Mouse (Mus musculus) embryonic facial prominence, embryonic 12.5 days (tissue): ENCODE measurements at regions not wholly inside any gene's neighbourhood (a gene's known extent, or its start where the extent isn't known, plus 50 kb on each side); places are given as distances from the start of the nearest gene placed in this dataset.
"Not testable (repeated sequence)": the region's sequence is repeated elsewhere in the genome, so short reads cannot be mapped to it uniquely, and the experiment has no call there.

Experiments used
- ATAC-seq: fragments of 200-750 bp; cut with Nextera tagmentation; 2 replicates; pipeline ENCODE4 v1.8.0; 2017; ENCODE audit not compliant: insufficient number of reproducible peaks, insufficient read depth, low FRiP score, low TSS enrichment
- H3K27ac ChIP-seq: fragments of 300-500 bp; sonication (generic); 2 replicates; pipeline ENCODE4 v1.5.1; 2016; ENCODE audit warnings: mild to moderate bottlenecking
- H3K27me3 ChIP-seq: fragments of 300-500 bp; sonication (generic); 2 replicates; pipeline ENCODE4 v1.6.1; 2016; ENCODE audit warnings: mild to moderate bottlenecking, moderate library complexity
- H3K36me3 ChIP-seq: fragments of 300-500 bp; sonication (generic); 2 replicates; pipeline ENCODE4 v1.6.1; 2016; ENCODE audit warnings: mild to moderate bottlenecking
- H3K4me1 ChIP-seq: fragments of 300-500 bp; sonication (generic); 2 replicates; pipeline ENCODE4 v1.6.1; 2016
- H3K4me2 ChIP-seq: fragments of 300-500 bp; sonication (generic); replicated peaks from 2 replicates; pipeline ENCODE4 v1.6.1; 2016; ENCODE audit warnings: mild to moderate bottlenecking, moderate library complexity
- H3K4me3 ChIP-seq: fragments of 300-500 bp; sonication (generic); 2 replicates; pipeline ENCODE4 v1.5.1; 2016; ENCODE audit warnings: mild to moderate bottlenecking
- H3K9ac ChIP-seq: fragments of 300-500 bp; sonication (generic); 2 replicates; pipeline ENCODE4 v1.6.1; 2016; ENCODE audit warnings: mild to moderate bottlenecking, moderate library complexity
- H3K9me3 ChIP-seq: fragments of 300-500 bp; sonication (generic); 2 replicates; pipeline ENCODE4 v1.6.1; 2016; ENCODE audit warnings: mild to moderate bottlenecking, moderate library complexity
- WGBS: fragments of 180-500 bp; shearing (Covaris S2); methylation state at CpG from one replicate; pipeline ENCODE4 v1.1.7; 2016; 5-methylcytosine and 5-hydroxymethylcytosine counted together

DNA sequence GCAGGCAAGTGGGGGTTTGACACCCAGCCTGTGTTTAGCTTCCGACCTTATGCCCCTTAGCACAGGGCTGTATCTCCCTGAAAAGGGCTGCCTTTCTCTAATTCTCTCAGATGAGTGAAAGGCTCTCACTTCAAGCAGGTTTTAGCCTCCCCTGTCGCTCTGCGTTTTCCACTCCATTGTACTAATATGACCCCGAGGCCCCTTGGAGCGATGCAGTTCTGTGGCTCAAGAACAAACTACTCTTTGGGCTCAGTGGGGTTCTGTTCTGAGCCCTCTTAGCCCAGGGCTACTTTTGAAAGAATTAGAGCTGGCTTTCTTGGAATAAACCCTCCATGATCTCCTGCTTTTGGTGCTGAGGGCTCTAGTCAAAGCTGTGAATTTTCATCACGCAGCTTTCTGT is 53.4 kb upstream of the Castor2 start:
- Histone ChIP-seq H3K36me3 (no peaks in the 10 kb centered on the region), H3K9me3 (0 out of 2 replicates have a peak, but pooled peaks cover 5% of the 10 kb centered on the region), H3K4me2 (no peak overlapping the region), H3K27ac (no peak overlapping the region), H3K4me3 (no peak overlapping the region), H3K27me3 (no peaks in the 10 kb centered on the region), H3K4me1 (0 out of 2 replicates have a peak, but pooled peaks cover 3% of the 10 kb centered on the region), H3K9ac (no peak overlapping the region)
- WGBS, result 53% methylated on average over 6 of the region's 6 CpGs
- ATAC-seq, result no peak

DNA sequence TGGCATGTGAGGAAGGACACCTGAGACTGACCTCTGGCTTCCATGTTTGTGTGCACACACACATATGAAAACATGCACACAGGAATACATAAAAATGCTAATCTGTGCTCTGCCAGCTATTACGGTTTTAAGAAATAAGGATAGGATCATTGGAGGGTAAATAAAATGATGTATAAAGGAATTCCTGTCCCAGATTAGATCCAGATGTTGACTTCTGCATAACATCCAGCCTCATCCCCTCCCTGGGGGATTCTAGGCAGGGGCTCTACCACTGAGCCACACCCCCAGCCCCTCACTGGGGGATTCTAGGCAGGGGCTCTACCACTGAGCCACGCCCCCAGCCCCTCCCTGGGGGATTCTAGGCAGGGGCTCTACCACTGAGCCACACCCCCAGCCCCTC is 56.6 kb upstream of the Castor2 start:
- H3K36me3 ChIP-seq, H3K27ac ChIP-seq, H3K27me3 ChIP-seq, ATAC-seq, H3K4me1 ChIP-seq, H3K4me3 ChIP-seq, H3K9me3 ChIP-seq, H3K9ac ChIP-seq, H3K4me2 ChIP-seq: not testable (repeated sequence)
- 33% methylated on average over 1 of the region's 2 CpGs for WGBS

DNA sequence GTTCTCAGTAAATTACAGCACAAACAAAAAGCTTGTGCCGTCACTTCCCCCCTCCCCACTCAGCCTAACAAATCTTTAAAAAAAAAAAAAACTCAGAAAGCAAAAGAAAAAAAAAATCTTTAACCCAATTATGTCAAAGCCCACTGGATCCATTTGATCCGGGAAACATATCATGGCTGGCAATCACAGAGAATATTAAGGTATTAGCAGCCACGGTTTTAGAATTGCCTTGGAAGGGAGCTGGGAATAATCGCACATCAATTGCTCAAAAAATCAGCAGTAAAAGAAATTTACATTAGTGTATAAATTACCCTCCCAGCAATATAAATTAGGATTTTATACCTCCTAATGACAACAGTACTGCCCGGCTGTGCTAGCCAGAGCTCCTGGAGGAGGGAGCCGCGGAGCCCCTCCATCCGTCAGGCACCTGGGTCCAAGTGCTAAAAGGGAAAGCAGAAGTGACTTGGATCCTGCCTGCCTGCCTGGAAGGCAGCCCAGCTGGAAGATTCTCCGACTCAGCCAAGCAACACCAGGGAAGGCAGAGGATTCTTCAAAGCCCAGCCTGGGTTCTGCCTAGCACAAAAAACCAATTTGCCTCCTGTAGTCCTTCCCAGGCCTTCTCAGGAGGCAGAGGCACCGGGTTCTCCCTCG is 72.1 kb upstream of the Castor2 start:
- Histone ChIP-seq H3K4me1 (0 out of 2 replicates have a peak, but pooled peaks cover 2% of the 10 kb centered on the region), H3K4me2 (no peak overlapping the region), H3K36me3 (no peaks in the 10 kb centered on the region), H3K9me3 (no peaks in the 10 kb centered on the region), H3K27ac (0 out of 2 replicates have a peak overlapping the region, but pooled peaks have one; percentile 11), H3K4me3 (no peak overlapping the region), H3K27me3 (no peaks in the 10 kb centered on the region), H3K9ac (no peak overlapping the region)
- WGBS, result 45% methylated on average over 11 of the region's 11 CpGs
- ATAC-seq, result no peak

DNA sequence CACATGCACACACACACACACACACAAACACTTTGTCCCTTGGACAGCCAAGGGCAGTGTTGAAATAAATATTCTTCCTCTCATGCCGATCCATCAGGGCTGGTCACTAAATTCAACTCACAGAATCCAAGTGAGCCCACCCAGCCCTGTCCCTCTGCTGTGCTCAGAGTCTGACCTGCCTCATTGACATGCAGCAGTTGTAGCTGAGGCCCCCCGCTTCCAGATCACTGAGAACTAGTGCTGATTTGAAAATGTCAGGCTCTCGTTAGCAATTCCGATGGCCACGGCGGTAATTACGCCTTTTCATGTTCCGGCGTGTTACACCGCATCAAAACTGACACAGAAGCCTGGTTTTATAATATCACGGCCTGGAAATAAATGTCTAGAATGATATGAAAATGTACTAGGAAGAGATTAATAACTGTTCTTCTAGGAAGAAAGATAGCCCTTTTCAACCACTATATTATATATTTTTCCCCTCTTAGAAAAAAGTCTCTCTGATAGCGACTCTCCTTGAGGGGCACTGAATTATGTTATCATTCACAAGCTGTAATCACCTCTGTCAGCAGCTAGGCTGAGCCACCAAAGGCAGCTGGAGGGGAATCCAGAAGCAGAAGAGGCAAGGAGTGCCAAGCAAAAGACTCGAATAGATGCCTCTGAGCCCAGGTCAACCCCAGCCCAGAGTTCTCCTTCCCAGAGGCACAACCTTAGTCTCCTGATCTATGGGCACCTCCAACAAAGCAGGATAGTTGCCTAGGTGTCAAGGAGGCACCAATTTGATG is 79.7 kb upstream of the Castor2 start:
- H3K9me3 ChIP-seq, result no peaks in the 10 kb centered on the region
- H3K27me3 ChIP-seq, result no peaks in the 10 kb centered on the region
- 66% methylated on average over 13 of the region's 13 CpGs for WGBS
- no peak for ATAC-seq
- H3K9ac ChIP-seq, result no peak overlapping the region
- no peaks in the 10 kb centered on the region for H3K36me3 ChIP-seq
- no peak overlapping the region for H3K27ac ChIP-seq
- H3K4me3 ChIP-seq, result no peak overlapping the region
- H3K4me2 ChIP-seq, result no peak overlapping the region
- H3K4me1 ChIP-seq, result peaks cover 4% of the 10 kb centered on the region

DNA sequence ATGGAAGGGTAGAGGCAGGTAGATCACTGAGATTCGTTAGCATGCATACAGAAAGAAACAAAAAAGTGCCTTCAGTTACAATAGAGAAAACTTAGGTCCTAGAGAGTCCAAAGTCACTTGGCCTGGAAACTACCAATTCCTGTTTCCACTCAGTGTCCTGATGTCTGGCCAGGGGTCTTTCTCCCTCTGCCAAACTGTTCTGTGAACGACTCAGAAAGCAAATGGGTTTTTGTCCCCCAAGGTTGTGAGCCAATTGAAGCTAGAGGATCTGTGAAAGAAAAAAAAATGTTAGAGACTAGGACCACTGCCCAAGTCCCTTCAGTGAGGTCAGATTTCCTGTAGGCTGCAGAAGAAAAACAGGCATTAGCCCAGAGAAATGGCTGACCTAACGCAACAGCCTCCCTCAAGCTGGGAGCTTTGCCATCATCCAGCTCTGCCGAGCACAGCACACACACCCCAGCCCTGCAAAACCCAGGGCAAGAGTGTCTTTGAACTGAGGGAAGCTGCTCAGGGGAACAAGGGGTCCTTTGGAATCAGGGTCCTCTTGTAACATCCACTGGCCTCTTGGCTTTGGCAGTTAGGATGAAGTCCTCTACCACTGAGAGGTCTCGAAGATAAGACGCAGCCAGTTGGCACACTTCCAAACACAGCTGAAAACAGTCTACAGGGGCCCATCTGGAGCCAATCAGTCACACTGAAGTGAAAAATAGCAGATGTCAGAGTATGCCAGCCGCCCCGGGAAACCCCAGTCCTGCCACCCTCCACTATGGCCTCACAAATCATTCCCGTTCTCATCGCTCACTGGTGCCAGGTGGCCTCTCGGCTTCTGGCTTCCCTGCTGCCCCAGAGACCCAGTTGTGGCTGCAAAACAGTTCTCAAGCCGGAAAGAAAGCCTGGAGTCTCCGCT is 85.0 kb upstream of the Castor2 start:
- peak; percentile 71 for ATAC-seq
- no peaks in the 10 kb centered on the region for H3K9me3 ChIP-seq
- peaks cover 24% of the 10 kb centered on the region for H3K4me1 ChIP-seq
- H3K27me3 ChIP-seq, result no peaks in the 10 kb centered on the region
- peak overlapping the region; percentile 87 for H3K27ac ChIP-seq
- H3K36me3 ChIP-seq, result no peaks in the 10 kb centered on the region
- no peak overlapping the region for H3K4me3 ChIP-seq
- WGBS, result 16% methylated on average over 13 of the region's 13 CpGs
- H3K9ac ChIP-seq, result no peak overlapping the region
- peak overlapping the region; percentile 21 for H3K4me2 ChIP-seq

DNA sequence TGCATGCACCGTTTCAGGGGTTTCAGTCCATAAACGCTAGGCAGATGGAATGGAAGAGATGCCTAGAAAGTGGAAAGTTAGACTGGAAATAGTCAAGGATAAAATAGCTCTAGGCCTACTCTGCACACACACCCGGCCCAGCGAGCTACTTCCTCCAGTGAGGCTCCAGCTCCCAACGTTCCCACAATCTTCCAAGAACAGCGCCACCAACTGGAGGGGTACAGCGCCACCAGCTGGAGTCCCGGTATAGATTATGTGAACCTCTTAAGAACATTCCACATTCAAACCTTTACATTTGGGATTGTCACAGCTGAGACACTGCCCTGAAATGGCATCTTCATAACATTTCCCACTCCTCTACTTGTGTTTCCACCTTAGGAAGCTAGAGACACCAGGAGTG is 86.3 kb upstream of the Castor2 start:
- ATAC-seq, result no peak
- Histone ChIP-seq H3K27ac (0 out of 2 replicates have a peak overlapping the region, but pooled peaks have one; percentile 87), H3K27me3 (no peaks in the 10 kb centered on the region), H3K36me3 (no peaks in the 10 kb centered on the region), H3K4me3 (no peak overlapping the region), H3K4me1 (peaks cover 27% of the 10 kb centered on the region), H3K4me2 (no peak overlapping the region), H3K9me3 (no peaks in the 10 kb centered on the region), H3K9ac (no peak overlapping the region)
- 82% methylated on average over 8 of the region's 8 CpGs for WGBS

DNA sequence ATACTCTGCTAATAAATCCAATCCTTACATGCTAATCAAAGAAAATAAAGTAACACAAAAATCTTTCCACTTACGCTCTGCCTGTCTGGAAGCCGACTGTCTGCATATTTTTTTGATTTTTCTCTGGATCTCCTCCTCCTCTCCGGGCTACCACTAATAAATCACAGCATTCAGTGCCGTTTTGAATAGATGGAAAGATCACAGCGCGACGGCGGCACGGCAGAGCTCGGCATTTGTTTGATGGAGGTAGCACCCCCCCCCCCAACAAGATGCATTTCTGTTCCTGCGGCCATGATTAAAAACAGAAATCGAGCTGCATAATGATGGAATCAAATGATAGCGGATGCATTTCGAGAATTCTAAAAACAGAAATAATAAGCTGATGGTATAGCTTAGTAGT is 89.7 kb upstream of the Castor2 start:
- WGBS, result 39% methylated on average over 14 of the region's 14 CpGs
- Histone ChIP-seq H3K27me3 (no peaks in the 10 kb centered on the region), H3K9ac (no peak overlapping the region), H3K9me3 (no peaks in the 10 kb centered on the region), H3K4me1 (peaks cover 31% of the 10 kb centered on the region), H3K4me2 (0 out of 2 replicates have a peak overlapping the region, but pooled peaks have one; percentile 8), H3K36me3 (no peaks in the 10 kb centered on the region), H3K4me3 (no peak overlapping the region), H3K27ac (peak overlapping the region; percentile 72; the same call in 1 of the 2 replicates)
- no peak for ATAC-seq

DNA sequence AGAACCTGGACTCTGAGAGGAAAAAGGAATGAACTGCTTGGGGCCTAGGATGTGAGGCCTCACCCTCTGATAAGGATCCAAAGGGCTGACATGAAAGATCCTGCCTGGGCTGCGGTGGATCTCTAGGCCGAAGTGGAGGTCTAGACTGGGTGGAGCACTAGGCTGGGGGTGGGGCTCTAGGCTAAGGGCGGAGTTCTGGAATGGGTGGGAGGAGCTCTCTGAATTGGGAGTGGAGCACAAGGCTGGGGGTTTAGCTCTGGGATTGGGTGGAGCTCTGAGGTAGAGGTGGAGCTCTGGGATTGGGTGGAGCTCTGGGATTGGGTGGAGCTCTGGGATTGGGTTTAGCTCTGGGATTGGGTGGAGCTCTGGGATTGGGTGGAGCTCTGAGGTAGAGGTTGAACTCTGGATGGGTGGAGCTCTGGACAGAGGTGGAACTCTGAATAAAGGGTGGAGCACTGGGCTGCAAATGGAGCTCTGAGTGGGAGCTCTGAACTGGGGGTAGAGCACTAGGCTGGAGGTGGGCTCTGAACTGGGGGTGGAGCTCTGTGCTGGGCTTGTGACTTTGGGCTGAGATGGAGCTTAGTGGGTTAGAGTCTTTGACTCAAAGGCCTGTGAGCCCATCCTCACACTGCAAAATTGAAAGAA is 92.3 kb upstream of the Castor2 start:
- Histone ChIP-seq H3K27ac (no peak overlapping the region), H3K4me1 (peaks cover 17% of the 10 kb centered on the region), H3K9me3 (no peaks in the 10 kb centered on the region), H3K4me2 (no peak overlapping the region), H3K27me3 (no peaks in the 10 kb centered on the region), H3K4me3 (no peak overlapping the region), H3K9ac (no peak overlapping the region), H3K36me3 (no peaks in the 10 kb centered on the region)
- WGBS, result 27% methylated on average over 3 of the region's 3 CpGs
- ATAC-seq, result peak; percentile 50

DNA sequence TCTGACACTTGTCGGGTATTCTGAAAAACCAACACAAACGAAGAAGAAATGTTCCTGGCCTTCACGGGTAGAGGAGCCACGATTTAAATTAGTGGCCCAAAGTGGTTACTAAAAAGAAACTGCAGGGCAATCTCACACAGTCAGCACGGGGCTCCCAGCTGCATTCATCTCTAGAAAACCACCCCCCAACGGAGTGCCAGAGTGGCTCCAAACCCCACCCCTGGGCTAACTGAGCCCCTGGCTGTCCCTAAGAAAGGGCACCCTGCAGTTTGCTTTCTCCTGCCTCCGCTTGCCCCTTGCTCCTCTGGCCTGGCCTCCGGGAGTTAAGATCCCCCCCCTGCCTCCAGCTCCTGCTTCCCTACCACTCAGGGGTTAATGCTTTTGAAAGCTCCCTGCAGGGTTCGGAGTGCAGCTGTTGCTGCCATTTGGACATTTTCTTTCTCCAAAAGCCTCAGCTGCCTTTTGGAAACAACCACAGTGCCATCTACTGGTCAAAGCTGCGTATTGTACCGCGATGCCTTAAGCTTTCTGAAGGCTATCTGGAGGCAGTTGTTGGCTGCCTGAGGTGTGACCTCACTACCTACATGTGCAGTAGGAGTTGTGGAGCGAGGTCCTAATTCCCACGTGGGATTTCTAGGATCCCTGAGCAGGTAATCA is 92.9 kb upstream of the Castor2 start:
- Histone ChIP-seq H3K27ac (no peak overlapping the region), H3K4me3 (no peak overlapping the region)

DNA sequence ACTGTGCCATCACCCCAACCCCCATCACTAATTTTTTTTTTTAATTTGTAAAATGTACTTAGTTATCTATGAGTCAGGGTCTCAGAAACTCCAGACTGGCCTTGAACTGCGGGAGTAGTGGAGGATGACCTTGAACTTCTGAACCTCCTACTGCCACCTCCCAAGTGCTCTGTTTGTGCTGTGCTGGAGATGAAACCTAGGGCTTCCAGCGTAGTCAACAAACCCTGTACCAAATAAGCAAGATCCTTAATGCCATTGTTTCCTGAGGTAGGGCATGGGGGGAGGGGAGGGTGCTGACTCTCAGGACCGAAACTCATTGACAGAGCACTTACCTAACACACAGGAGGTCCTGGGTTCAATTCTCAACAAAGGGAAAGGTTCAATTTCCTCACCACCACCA is 93.5 kb upstream of the Castor2 start:
- no peak overlapping the region for H3K4me3 ChIP-seq
- no peak overlapping the region for H3K27ac ChIP-seq
- H3K4me1 ChIP-seq, result peaks cover 17% of the 10 kb centered on the region
- no peak overlapping the region for H3K9ac ChIP-seq
- no peaks in the 10 kb centered on the region for H3K36me3 ChIP-seq
- H3K4me2 ChIP-seq, result no peak overlapping the region
- WGBS, result 32% methylated on average over 3 of the region's 3 CpGs
- no peaks in the 10 kb centered on the region for H3K27me3 ChIP-seq
- no peak for ATAC-seq
- no peaks in the 10 kb centered on the region for H3K9me3 ChIP-seq

More for the DNA sequence above, 92.9 kb upstream of the Castor2 start:
- peak; percentile 65 for ATAC-seq
- H3K27me3 ChIP-seq, result no peaks in the 10 kb centered on the region
- H3K9me3 ChIP-seq, result no peaks in the 10 kb centered on the region
- H3K36me3 ChIP-seq, result no peaks in the 10 kb centered on the region
- peaks cover 17% of the 10 kb centered on the region for H3K4me1 ChIP-seq
- no peak overlapping the region for H3K9ac ChIP-seq
- peak overlapping the region; percentile 41 for H3K4me2 ChIP-seq
- WGBS, result 2% methylated on average over 14 of the region's 14 CpGs

DNA sequence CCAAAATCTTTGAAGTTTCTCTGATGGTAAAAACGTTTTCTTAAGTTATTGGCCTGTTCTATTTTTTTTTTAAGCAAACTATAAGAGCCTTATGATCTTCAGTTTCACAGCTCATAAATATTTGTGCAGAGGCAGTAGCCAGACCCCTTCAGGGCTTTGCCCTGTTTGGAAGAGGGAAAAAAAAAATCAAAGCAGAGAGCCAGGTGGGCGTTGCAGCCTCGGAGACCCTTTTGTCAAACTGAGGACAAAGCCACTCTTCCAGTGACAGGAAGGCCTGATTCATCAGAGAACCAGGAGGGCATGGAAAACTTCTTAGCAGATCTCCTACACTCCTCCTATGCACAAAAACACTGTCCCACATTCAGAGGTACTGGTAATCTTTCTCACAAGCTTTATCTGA is 99.4 kb upstream of the Castor2 start:
- WGBS, result 8% methylated on average over 3 of the region's 3 CpGs
- peak overlapping the region; percentile 63 for H3K27ac ChIP-seq
- no peak overlapping the region for H3K4me3 ChIP-seq
- peaks cover 15% of the 10 kb centered on the region for H3K4me1 ChIP-seq
- no peak for ATAC-seq
- no peaks in the 10 kb centered on the region for H3K36me3 ChIP-seq
- no peak overlapping the region for H3K4me2 ChIP-seq
- no peaks in the 10 kb centered on the region for H3K9me3 ChIP-seq
- H3K9ac ChIP-seq, result no peak overlapping the region
- H3K27me3 ChIP-seq, result no peaks in the 10 kb centered on the region
